Mouse (Mus musculus): ENCODE measurements around the gene Kera. TPM values are rescaled to one million over a fixed set of nuclear protein-coding genes. Genes with fewer than 3 reads are reported as not detected.

Kera gene
- total RNA-seq, 2 experiments from 2014 or later, result not detected

Other genes starting within 250 kb of the Kera start
- 10 to 100 TPM; 49.4 to 61.9 TPM for gene Dcn, start 127.3 kb upstream of the Kera start, total RNA-seq (2021)
- gene Lum, start 41.8 kb upstream of the Kera start, total RNA-seq (2021), result 1 to 10 TPM; 5.9 to 6.2 TPM
- gene Epyc, start 37.2 kb downstream of the Kera start, total RNA-seq (2021), result not detected
- gene Ccer1, start 86.2 kb downstream of the Kera start, total RNA-seq (2021), result not detected
- under 1 TPM; 0.27 to 0.28 TPM for gene C030005K15Rik, start 119.9 kb downstream of the Kera start, total RNA-seq (2021)

All from layer of hippocampus, adult 18-20 months (tissue).